Comparison of ENCODE assay signal across 8 mouse cellular contexts in the genomic region with DNA sequence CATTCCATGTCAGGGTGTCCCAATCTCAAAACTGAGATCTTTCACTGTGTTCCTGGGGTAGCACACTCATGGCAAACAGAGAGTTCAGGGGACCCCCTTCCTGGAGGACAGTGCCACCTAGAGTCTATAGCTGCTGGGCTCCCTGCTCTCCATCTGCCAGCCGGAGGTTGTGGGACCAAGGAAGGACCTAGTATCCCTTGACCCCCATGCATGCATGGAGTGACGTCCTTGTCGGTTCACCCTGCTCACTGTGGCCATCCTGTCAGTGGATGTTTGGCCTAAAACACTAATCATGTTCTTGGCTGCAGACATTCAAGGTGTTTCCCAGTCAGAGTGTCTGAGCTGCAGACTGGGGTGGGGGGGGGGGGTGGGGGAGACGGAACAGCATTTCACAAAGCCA. TPM values are rescaled to one million over a fixed set of nuclear protein-coding genes. Genes with fewer than 3 reads are reported as not detected.
DNase-seq lines count a peak whose midpoint lies in the region; ATAC-seq and TF ChIP-seq lines count a peak whose summit lies in the region.
"Had no signal": no experiment of that assay in that cellular context is flagged by ENCODE, and none has a peak within 500 bp of the region (broad histone marks: within the 10 kb centered on the region; RNA-seq: fewer than 3 reads in every experiment).

No protein-coding gene starts in this region.

- no peaks in the 10 kb centered on the region for H3K4me1 ChIP-seq in liver, adult 2 months (ENCODE audit: control insufficient read depth, insufficient read depth, low read length)
- H3K4me1 ChIP-seq in liver, embryonic 12.5 days = no peaks in the 10 kb centered on the region
- H3K4me1 ChIP-seq in cerebellum, adult 2 months (ENCODE audit: control insufficient read depth, insufficient read depth, low read length) = peaks cover 17% of the 10 kb centered on the region
- no peaks in the 10 kb centered on the region for H3K4me1 ChIP-seq in forebrain, embryonic 13.5 days

- POLR2A ChIA-PET in Patski (lab: Charles Lee) = interaction anchor here (1.0 to 1.4 kb wide), 3 partner anchors 11 to 209 kb away, joined by 3 read pairs; partner anchors contain the start of gene Cdc16

- no peak overlapping the region for H3K4me3 ChIP-seq in liver, adult 2 months (ENCODE audit: insufficient read depth, low read depth, low read length)
- no peak overlapping the region for H3K4me3 ChIP-seq in liver, embryonic 12.5 days
- no peak overlapping the region for H3K4me3 ChIP-seq in cerebellum, adult 2 months (replicated peaks; ENCODE audit: insufficient read depth, low read depth, low read length)
- H3K4me3 ChIP-seq in forebrain, embryonic 13.5 days = no peak overlapping the region
- H3K4me3 ChIP-seq: embryonic facial prominence, embryonic 13.5 days had no signal

- no peak overlapping the region for H3K4me2 ChIP-seq in liver, embryonic 12.5 days
- H3K4me2 ChIP-seq in forebrain, embryonic 13.5 days = no peak overlapping the region
- H3K4me2 ChIP-seq: embryonic facial prominence, embryonic 13.5 days had no signal

- no peaks in the 10 kb centered on the region for H3K27me3 ChIP-seq in liver, adult 2 months (ENCODE audit: control insufficient read depth, insufficient read depth, low read length)
- H3K27me3 ChIP-seq in liver, embryonic 12.5 days (replicated peaks) = 0 out of 2 replicates have a peak, but pooled peaks cover 6% of the 10 kb centered on the region
- H3K27me3 ChIP-seq in Patski = no peaks in the 10 kb centered on the region
- H3K27me3 ChIP-seq in cerebellum, adult 2 months (ENCODE audit: control insufficient read depth, insufficient read depth, low read length) = no peaks in the 10 kb centered on the region
- no peaks in the 10 kb centered on the region for H3K27me3 ChIP-seq in forebrain, embryonic 13.5 days
- H3K27me3 ChIP-seq: embryonic facial prominence, embryonic 13.5 days had no signal

- no peaks in the 10 kb centered on the region for H3K9me3 ChIP-seq in liver, embryonic 12.5 days (replicated peaks)
- H3K9me3 ChIP-seq in forebrain, embryonic 13.5 days (replicated peaks) = 0 out of 2 replicates have a peak, but pooled peaks cover 5% of the 10 kb centered on the region

- no peak for ATAC-seq in liver, embryonic 12.5 days
- ATAC-seq in Patski = no peak
- no peak for ATAC-seq in forebrain, embryonic 13.5 days

- CTCF ChIA-PET in Patski (lab: Charles Lee) = interaction anchor here (0.6 to 4.4 kb wide), 9 partner anchors 10 to 238 kb away, joined by 3 to 17 read pairs (median 6); partner anchors contain the start of gene Upf3a

- H3K36me3 ChIP-seq in liver, adult 2 months (ENCODE audit: control insufficient read depth, insufficient read depth, low read length) = no peaks in the 10 kb centered on the region
- no peaks in the 10 kb centered on the region for H3K36me3 ChIP-seq in liver, embryonic 12.5 days
- H3K36me3 ChIP-seq in forebrain, embryonic 13.5 days (ENCODE audit: poor library complexity, severe bottlenecking) = no peaks in the 10 kb centered on the region
- H3K36me3 ChIP-seq: embryonic facial prominence, embryonic 13.5 days had no signal

- H3K9ac ChIP-seq in liver, adult 2 months (ENCODE audit: low read depth, low read length) = no peak overlapping the region
- H3K9ac ChIP-seq in liver, embryonic 12.5 days = no peak overlapping the region
- H3K9ac ChIP-seq in forebrain, embryonic 13.5 days = no peak overlapping the region

- no peaks in the 10 kb centered on the region for H3K79me2 ChIP-seq in liver, adult 2 months (ENCODE audit: control insufficient read depth, insufficient read depth, low read length)

- no peak overlapping the region for H3K27ac ChIP-seq in liver, adult 2 months (replicated peaks; ENCODE audit: insufficient read depth, low read depth, low read length)
- no peak overlapping the region for H3K27ac ChIP-seq in liver, embryonic 12.5 days
- H3K27ac ChIP-seq in cerebellum, adult 2 months (ENCODE audit: insufficient read depth, low read length) = no peak overlapping the region
- no peak overlapping the region for H3K27ac ChIP-seq in forebrain, embryonic 13.5 days

- intact Hi-C loops in heart, postnatal 36 days (cut with DNase I) = loop anchor here (1.0 to 2.0 kb wide), 4 partner anchors 18 to 135 kb away; no protein-coding TSS in a partner anchor

- TF ChIP-seq CTCF in liver, adult 2 months (IDR thresholded peaks at IDR 0.05; ENCODE audit: low read depth, low read length) = peak; percentile 68
- peak; percentile 80 for TF ChIP-seq CTCF in Patski (IDR thresholded peaks at IDR 0.05)
- TF ChIP-seq CTCF in cerebellum, adult 2 months (IDR thresholded peaks at IDR 0.05; ENCODE audit: borderline replicate concordance, insufficient read depth, low read depth, low read length) = peak; percentile 77

- 44% methylated on average over 4 of the region's 4 CpGs for WGBS in liver, adult 2 months
- 35% methylated on average over 4 of the region's 4 CpGs for WGBS in liver, embryonic 12.5 days (ENCODE audit: insufficient replicate concordance)
- 20% methylated on average over 4 of the region's 4 CpGs for WGBS in cerebellum, adult 2 months
- 65% methylated on average over 4 of the region's 4 CpGs for WGBS in forebrain, embryonic 13.5 days

- peak; percentile 8 for DNase-seq in liver, adult 2 months (ENCODE audit: extremely low read depth, low read depth, low spot score)
- no peak for DNase-seq in Patski (ENCODE audit: low read depth, low spot score)
- peak; percentile 48 to 52 for DNase-seq in cerebellum, adult 2 months
- peak; percentile 53 to 64 for DNase-seq in heart, postnatal 36 days
- peak; percentile 63 to 64 for DNase-seq in lung, postnatal 4 days

- TF ChIP-seq POLR2A in liver, adult 2 months (IDR thresholded peaks at IDR 0.05; ENCODE audit: extremely low read depth, insufficient read depth, low read length) = no peak
- TF ChIP-seq POLR2A in cerebellum, adult 2 months (IDR thresholded peaks at IDR 0.05; ENCODE audit: borderline replicate concordance, insufficient read depth, low read length) = no peak

- in situ Hi-C loops in Patski (cut with MboI; ENCODE audit: low pct_unique_long_range_greater_than_20kb) = loop anchor here (10.0 kb wide), 1 partner anchor 53 kb away; the partner anchor contains the start of gene Gas6

RNA-seq across cellular contexts. Expression of gene 1700029H14Rik, which starts 14.0 kb away (rescaled TPM):
- total RNA-seq in liver, adult 2 months (2014; rRNA removed) = not detected in 2 replicates
- not detected in 2 replicates for polyA plus RNA-seq in liver, adult 2 months (2012; rRNA removed)
- polyA plus RNA-seq in liver, embryonic 12.5 days (2016; fragmentation: Nextera tagmentation; extraction: Ambion mirVana) = not detected in 2 replicates
- not detected for polyA plus RNA-seq in Patski (2021)
- 0.18 TPM in 1 of 2 replicates, not detected in the other for polyA plus RNA-seq in cerebellum, adult 2 months (2012; rRNA removed)
- not detected for total RNA-seq in heart, postnatal 36 days (2021)
- polyA plus RNA-seq in forebrain, embryonic 13.5 days (2015; fragmentation: Nextera tagmentation; extraction: Ambion mirVana) = not detected in 2 replicates
- polyA plus RNA-seq: embryonic facial prominence, embryonic 13.5 days had no signal

RNA-seq across cellular contexts. Expression of gene Gas6, which starts 53.9 kb away (rescaled TPM):
- total RNA-seq in liver, adult 2 months (2014; rRNA removed) = 23.9 and 25.5 TPM in 2 replicates
- polyA plus RNA-seq in liver, adult 2 months (2012; rRNA removed) = 36.6 and 50.5 TPM in 2 replicates
- 4.5 and 4.6 TPM in 2 replicates for polyA plus RNA-seq in liver, embryonic 12.5 days (2016; fragmentation: Nextera tagmentation; extraction: Ambion mirVana)
- 101 TPM for polyA plus RNA-seq in Patski (2021)
- 141 and 145 TPM in 2 replicates for polyA plus RNA-seq in cerebellum, adult 2 months (2012; rRNA removed)
- total RNA-seq in heart, postnatal 36 days (2021) = 100 to 1,000 TPM; 117 to 135 TPM
- polyA plus RNA-seq in forebrain, embryonic 13.5 days (2015; fragmentation: Nextera tagmentation; extraction: Ambion mirVana) = 11.3 and 12.3 TPM in 2 replicates
